Mouse (Mus musculus) kidney, embryonic 16.5 days (tissue): Measurements from ENCODE around the gene Ankrd55. TPM values are rescaled to one million over a fixed set of nuclear protein-coding genes. Genes with fewer than 3 reads are reported as not detected.
"Not testable (repeated sequence)": the region's sequence is repeated elsewhere in the genome, so short reads cannot be mapped to it uniquely, and the experiment has no call there.

ENCODE experiments used
- ATAC-seq: fragments of 200-750 bp; cut with Nextera tagmentation; 2 replicates; pipeline ENCODE4 v1.8.0; 2017; ENCODE audit warnings: moderate TSS enrichment; ENCODE audit not compliant: low FRiP score, low TSS enrichment
- H3K27ac ChIP-seq: fragments of 300-500 bp; sonication (generic); 2 replicates; pipeline ENCODE4 v1.5.1; 2014; ENCODE audit warnings: low read length
- H3K27me3 ChIP-seq: fragments of 300-500 bp; sonication (generic); 2 replicates; pipeline ENCODE4 v1.6.1; 2014; ENCODE audit warnings: low read length, control low read depth, mixed read lengths; ENCODE audit not compliant: insufficient read depth
- H3K36me3 ChIP-seq: fragments of 300-500 bp; sonication (generic); 2 replicates; pipeline ENCODE4 v1.6.1; 2014; ENCODE audit warnings: low read length, control low read depth, mixed read lengths; ENCODE audit not compliant: insufficient read depth
- H3K4me1 ChIP-seq: fragments of 300-500 bp; sonication (generic); 2 replicates; pipeline ENCODE4 v1.6.1; 2014; ENCODE audit warnings: low read length, control low read depth, mixed read lengths; ENCODE audit not compliant: insufficient read depth
- H3K4me2 ChIP-seq: fragments of 300-500 bp; sonication (generic); replicated peaks from 2 replicates; pipeline ENCODE4 v1.6.1; 2014; ENCODE audit warnings: low read depth, low read length
- H3K4me3 ChIP-seq: fragments of 300-500 bp; sonication (generic); 2 replicates; pipeline ENCODE4 v1.5.1; 2014; ENCODE audit warnings: mild to moderate bottlenecking, low read length
- H3K9ac ChIP-seq: fragments of 300-500 bp; sonication (generic); replicated peaks from 2 replicates; pipeline ENCODE4 v1.6.1; 2014; ENCODE audit warnings: low read length
- H3K9me3 ChIP-seq: fragments of 300-500 bp; sonication (generic); 2 replicates; pipeline ENCODE4 v1.6.1; 2016; ENCODE audit warnings: low read length, control low read depth
- WGBS: fragments of 180-500 bp; shearing (Covaris S2); extraction: QIAGEN DNeasy Blood & Tissue Kit; methylation state at CpG from one replicate; pipeline ENCODE4 v1.1.7; 2014; 5-methylcytosine and 5-hydroxymethylcytosine counted together
- polyA plus RNA-seq: library from polyadenylated mRNA; unstranded; fragments of >200 nt; fragmentation: Nextera tagmentation; extraction: Ambion mirVana; gene quantifications from 2 replicates; pipeline ENCODE4 v1.2.1, GENCODE M21; 2015

Gene Ankrd55
- polyA plus RNA-seq, 1 experiment from 2014 or later = 0.27 TPM

DNA sequence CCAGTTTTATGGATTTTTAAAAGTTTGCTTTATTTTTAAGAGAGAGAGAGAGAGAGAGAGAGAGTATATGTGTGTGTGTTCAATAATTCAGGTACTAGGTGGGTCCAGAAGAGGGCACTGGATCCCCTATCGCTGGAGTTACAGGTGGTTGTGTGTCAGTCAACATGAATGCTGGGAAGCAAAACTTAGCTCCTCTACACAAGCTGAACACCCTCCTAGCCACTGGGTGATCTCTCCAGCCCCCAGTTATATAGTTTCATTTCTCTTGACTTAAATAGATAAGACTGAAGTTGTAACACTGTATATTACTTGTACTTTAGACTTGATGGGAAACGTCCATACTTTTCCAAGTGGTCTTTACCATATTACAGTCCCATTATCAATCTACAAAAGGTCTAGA lies 136.0 kb downstream of the Ankrd55 start:
- ATAC-seq = no peak
- Histone ChIP-seq H3K4me1 (peaks cover 6% of the 10 kb centered on the region; the same call in 1 of the 2 replicates), H3K9me3 (no peaks in the 10 kb centered on the region), H3K4me3 (no peak overlapping the region), H3K9ac (no peak overlapping the region), H3K27ac (no peak overlapping the region), H3K27me3 (no peaks in the 10 kb centered on the region), H3K4me2 (no peak overlapping the region), H3K36me3 (no peaks in the 10 kb centered on the region)
- 92% methylated on average over 2 of the region's 2 CpGs for WGBS

DNA sequence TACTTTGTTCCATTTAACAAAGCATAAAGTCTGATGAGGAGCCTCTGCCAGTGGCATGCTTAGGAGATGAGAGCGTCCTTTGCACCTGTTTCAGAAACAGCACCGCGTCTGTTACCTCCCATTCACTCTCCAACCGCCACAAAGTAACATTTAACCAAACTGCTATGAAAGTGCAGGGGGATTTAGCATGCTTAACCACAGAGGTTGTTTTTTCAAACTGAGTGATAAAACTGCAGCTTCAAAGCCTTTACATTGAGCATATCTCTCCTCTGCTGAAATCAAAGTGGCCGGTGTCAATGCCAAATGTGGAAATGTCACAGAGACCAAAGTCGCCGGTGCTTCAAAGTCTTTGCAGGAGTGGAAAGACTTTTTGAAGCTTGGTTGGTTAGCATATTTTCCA lies 136.4 kb downstream of the Ankrd55 start:
- no peak for ATAC-seq
- H3K27me3 ChIP-seq = no peaks in the 10 kb centered on the region
- H3K36me3 ChIP-seq = no peaks in the 10 kb centered on the region
- no peak overlapping the region for H3K9ac ChIP-seq
- H3K4me1 ChIP-seq = peaks cover 6% of the 10 kb centered on the region; the same call in 1 of the 2 replicates
- WGBS = 85% methylated on average over 7 of the region's 7 CpGs
- no peak overlapping the region for H3K4me3 ChIP-seq
- no peaks in the 10 kb centered on the region for H3K9me3 ChIP-seq
- no peak overlapping the region for H3K4me2 ChIP-seq
- no peak overlapping the region for H3K27ac ChIP-seq

DNA sequence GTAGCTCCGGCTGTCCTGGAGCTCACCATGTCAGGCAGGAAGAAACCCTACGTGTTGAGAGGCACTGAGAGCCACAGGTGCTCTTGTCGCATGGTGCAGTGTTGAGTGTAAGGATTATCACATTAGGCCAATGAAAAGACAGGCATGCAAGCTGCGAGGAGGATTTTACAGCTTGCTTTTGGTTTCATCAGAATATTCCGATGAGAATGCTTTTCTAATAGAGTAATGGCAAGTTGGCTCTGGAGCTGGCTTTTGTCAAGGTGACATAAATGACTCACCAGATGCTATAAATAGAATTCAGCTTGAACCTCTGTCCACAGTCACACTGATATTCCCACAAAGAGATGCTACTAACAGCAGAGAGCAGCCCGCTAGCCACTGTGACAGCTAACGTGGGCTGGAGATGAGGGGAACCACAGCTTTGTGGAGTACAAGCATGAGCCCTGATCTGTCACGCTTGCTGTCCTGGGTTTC lies 137.0 kb downstream of the Ankrd55 start:
- no peaks in the 10 kb centered on the region for H3K36me3 ChIP-seq
- H3K27ac ChIP-seq = no peak overlapping the region
- H3K9ac ChIP-seq = no peak overlapping the region
- WGBS = 75% methylated on average over 8 of the region's 8 CpGs
- ATAC-seq = no peak
- H3K27me3 ChIP-seq = no peaks in the 10 kb centered on the region
- H3K4me2 ChIP-seq = no peak overlapping the region
- H3K4me3 ChIP-seq = no peak overlapping the region
- H3K4me1 ChIP-seq = peaks cover 6% of the 10 kb centered on the region; the same call in 1 of the 2 replicates
- no peaks in the 10 kb centered on the region for H3K9me3 ChIP-seq

DNA sequence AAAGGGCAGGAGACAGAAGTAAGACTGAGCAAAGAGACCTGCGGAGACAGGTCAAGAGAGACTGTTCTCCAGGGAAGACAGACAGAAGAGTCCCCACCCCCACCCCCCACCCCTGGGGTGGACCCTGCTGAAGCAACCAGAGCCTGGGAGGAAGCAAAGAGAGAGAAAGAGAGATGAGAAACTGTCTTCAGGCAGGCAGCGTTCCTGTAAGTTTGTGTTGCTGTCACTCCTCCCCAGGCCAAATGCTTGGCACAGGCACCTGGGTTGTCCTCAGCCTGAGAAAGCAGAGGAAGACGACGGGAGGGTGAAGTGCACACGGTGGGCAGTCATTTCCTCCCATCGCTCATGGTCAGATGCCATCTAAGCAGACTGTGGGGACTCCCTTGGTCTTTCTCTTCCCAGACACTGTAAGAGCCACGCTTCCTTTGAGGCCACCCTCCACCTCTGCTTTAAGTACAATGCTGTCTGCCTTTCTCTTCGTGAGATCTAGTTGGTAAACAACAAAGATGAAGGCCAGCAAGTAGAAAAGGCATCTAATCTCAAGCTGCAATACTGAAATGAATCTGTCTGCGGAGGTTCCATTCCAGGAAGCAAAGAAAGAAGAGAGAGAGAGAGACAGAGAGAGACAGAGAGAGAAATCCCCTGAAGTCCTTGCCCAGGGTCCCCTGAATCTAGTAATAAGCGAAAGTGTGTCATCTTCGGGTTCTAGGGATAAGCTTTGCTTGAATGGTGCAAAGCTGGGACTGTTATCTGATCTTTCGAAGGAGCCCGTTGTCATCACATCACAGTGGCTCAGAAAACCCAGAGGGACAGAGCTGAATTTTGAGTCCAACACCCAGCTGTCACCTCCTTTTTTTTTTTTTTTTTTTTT lies 138.2 kb downstream of the Ankrd55 start:
- Histone ChIP-seq H3K27me3 (no peaks in the 10 kb centered on the region), H3K4me1 (peaks cover 6% of the 10 kb centered on the region; the same call in 1 of the 2 replicates), H3K9ac (no peak overlapping the region), H3K4me2 (no peak overlapping the region), H3K9me3 (no peaks in the 10 kb centered on the region), H3K36me3 (no peaks in the 10 kb centered on the region), H3K27ac (no peak overlapping the region), H3K4me3 (no peak overlapping the region)
- no peak for ATAC-seq
- WGBS = 60% methylated on average over 13 of the region's 13 CpGs

DNA sequence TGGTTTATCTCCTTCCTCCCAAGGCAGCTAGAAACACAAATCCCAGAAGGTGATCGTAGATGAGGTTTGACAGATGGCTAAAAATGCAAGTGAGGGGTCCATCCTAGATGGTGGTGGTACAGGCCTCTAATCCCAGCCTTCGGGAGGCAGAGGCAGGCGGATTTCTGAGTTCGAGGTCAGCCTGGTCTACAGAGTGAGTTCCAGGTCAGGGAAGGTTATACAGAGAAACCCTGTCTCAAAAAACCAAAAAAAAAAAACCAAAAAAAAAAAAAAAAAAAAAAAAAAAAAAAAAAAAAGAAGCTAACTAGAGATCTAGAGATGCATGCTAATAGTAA lies 138.9 kb downstream of the Ankrd55 start:
- not testable (repeated sequence) for H3K9ac ChIP-seq, H3K27me3 ChIP-seq, H3K27ac ChIP-seq, H3K36me3 ChIP-seq, H3K9me3 ChIP-seq, H3K4me2 ChIP-seq, H3K4me3 ChIP-seq, ATAC-seq, H3K4me1 ChIP-seq
- 93% methylated on average over 4 of the region's 4 CpGs for WGBS

DNA sequence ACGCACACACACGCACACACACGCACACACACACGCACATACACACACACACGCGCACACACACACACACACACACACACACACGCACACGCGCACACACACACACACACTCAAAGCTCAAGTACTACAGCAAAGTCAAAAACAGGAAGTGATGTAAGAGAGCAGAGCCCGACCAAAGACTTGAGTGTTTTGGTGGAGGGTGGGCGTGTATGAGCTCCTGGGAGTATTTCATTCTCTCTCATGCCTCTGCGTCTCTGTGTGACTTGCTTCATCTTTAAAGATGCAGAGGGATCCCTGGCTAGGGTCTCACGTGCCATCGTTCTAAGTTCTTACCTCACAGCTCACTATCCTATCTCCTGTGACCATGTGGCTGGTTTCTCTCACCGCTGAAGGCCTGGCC lies 139.3 kb downstream of the Ankrd55 start:
- Histone ChIP-seq H3K9ac (no peak overlapping the region), H3K9me3 (no peaks in the 10 kb centered on the region), H3K4me3 (no peak overlapping the region), H3K27me3 (no peaks in the 10 kb centered on the region), H3K4me1 (peaks cover 6% of the 10 kb centered on the region; the same call in 1 of the 2 replicates), H3K27ac (no peak overlapping the region), H3K4me2 (no peak overlapping the region), H3K36me3 (no peaks in the 10 kb centered on the region)
- no peak for ATAC-seq
- WGBS = 95% methylated on average over 15 of the region's 15 CpGs

DNA sequence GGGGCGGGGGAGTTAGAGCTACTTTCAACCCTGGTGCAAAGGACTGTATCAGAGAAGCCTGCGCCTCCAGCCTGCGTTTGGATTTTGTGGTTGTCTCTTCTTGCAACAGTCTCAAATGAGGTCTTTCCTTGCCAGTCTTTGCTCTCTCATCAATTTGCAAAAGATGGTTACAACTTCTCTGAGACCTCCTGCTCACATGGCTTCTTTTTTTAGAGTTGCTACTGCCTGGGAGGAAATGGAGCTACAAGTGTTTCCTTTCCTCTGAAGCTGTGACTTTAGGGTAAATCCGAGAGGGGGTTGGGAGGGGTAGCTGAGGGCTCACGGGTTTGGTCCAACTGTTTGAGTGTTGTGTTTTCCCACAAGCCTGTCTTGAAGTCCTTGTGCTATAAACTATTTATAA lies 145.0 kb downstream of the Ankrd55 start:
- 46% methylated on average over 5 of the region's 5 CpGs for WGBS
- H3K4me1 ChIP-seq = peaks cover 18% of the 10 kb centered on the region; the same call in 1 of the 2 replicates
- no peaks in the 10 kb centered on the region for H3K9me3 ChIP-seq
- no peak for ATAC-seq
- H3K27ac ChIP-seq = no peak overlapping the region
- H3K27me3 ChIP-seq = no peaks in the 10 kb centered on the region
- no peak overlapping the region for H3K9ac ChIP-seq
- no peak overlapping the region for H3K4me2 ChIP-seq
- no peak overlapping the region for H3K4me3 ChIP-seq
- H3K36me3 ChIP-seq = no peaks in the 10 kb centered on the region

Other genes with a start within 250 kb of the Ankrd55 start
- 40.3 and 41.9 TPM in 2 replicates for gene Il6st, start 175.6 kb downstream of the Ankrd55 start, polyA plus RNA-seq